Mouse (Mus musculus) ovary, postnatal 36 days (tissue): ENCODE measurements around the gene Olfr1122.
"Not testable (repeated sequence)": the region's sequence is repeated elsewhere in the genome, so short reads cannot be mapped to it uniquely, and the experiment has no call there.

Experiments used
- DNase-seq: peaks from one replicate; pipeline ENCODE4 v3.0.0; 2022; ENCODE audit warnings: low spot score, mixed read lengths

The Olfr1122 gene

DNA sequence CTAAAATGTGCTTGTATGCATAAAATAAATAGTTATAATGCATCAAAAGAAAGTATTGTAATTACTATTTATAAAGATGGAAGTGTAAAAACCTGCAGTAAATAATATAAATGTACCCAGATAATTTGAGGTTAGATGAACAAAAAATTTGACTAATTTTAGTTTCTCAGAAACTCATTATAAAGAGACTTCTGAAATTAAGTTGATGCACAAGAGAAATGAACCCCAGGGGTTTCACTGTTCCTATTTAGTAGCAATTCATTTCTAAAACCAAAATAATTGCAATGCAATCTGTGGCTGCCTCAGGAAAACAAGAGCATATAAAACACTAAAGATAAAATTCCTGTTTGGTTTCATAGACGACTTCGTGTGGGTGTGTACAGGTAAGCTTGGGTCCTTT is at the start of gene Olfr1122:
Gene Olfr1122, plus strand, starts transcription at position 301 of the 400 bp plus-strand sequence.
- DNase-seq, result no peak

DNA sequence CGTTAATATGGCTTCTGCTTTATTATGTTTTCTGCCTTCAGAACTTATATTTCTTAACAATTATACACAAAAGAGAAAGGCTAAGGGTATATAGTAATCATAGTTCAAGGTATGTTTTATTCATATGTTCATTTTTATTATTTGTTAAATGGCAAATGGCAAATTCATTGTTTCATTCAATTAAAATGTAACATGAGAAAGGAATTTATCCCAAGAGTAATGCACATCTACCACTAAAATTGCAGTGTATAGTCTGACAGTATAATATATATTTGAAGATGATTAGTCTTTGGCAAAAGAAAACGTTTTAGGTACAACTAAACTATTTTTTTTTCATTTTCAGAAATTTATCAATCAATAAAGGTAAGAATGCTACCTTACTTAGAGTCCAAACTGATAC is 31.1 kb upstream of the Olfr1122 start, which contains the start of gene Olfr1120:
Gene Olfr1120, plus strand, starts transcription at position 301 of the 400 bp plus-strand sequence.
- no peak for DNase-seq

DNA sequence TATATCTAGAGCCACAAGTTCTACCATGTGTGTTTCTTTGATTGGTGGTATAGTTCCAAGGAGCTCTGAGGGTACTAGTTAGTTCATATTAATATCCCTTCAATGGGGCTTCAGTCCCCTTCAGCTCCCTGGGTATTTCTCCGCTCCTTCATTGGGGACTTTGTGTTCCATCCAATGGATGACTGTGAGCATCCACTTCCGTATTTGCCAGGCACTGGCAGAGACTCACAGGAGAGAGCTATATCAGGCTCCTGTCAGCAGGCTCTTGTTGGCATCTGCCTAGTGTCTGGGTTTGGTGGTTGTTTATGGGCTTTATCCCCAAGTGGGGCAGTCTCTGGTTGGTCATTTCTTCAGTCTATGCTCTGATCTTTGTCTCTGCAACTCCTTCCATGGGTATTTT is 25.5 kb upstream of the Olfr1122 start:
- DNase-seq, result not testable (repeated sequence)

DNA sequence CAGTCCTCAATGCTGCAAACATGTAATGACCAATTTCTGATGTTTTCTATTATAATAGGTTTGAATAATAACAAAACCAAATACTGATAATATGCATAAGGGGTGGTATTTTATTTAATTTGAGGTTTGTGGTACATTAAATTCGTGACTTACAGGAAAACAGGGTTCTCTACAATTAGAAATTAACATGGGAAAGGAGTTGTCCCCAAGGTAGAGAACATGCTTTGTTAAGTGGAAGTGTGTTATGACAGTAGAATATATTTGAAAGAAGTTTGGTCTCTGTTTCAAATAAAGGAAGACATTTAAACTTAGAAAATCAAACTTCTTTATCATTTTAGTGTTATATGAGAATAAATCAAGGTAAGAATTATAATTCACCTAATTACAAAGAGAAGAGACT is 16.1 kb upstream of the Olfr1122 start, which contains the start of gene Olfr1121:
Gene Olfr1121, plus strand, starts transcription at position 301 of the 400 bp plus-strand sequence.
- DNase-seq, result no peak

DNA sequence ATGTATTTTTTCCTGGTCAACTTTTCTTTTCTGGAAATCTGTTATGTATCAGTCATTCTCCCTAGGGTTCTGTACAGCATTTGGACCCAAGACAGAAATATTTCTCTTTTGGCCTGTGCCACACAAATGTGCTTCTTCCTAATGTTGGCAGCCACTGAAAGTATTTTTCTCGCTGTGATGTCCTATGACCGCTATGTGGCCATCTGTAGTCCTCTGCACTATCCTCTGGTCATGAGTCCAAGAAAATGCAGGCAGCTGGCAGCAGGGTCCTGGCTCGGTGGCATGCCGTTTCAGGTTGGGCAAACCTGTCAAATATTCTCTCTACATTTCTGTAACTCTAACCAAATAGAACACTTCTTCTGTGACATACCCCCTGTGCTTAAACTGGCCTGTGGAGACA is 13.9 kb upstream of the Olfr1122 start:
- no peak for DNase-seq

DNA sequence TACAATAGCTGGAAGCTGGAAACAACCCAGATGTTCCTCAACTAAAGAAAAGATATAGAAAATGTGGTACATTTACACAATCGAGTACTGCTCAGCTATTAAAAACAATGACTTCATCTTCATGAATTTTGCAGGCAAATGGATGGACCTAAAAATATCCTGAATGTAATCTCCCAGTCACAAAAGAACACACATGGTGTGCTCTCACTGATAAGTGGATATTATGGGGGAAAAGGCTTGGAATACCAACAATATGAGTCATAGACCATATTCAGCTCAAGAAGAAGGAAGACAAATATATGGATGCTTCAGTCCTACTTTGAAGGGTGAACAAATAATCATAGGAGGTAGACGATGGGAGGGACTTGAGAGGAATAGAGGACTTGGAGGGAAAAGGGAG is 1.7 kb upstream of the Olfr1122 start:
- DNase-seq, result no peak

DNA sequence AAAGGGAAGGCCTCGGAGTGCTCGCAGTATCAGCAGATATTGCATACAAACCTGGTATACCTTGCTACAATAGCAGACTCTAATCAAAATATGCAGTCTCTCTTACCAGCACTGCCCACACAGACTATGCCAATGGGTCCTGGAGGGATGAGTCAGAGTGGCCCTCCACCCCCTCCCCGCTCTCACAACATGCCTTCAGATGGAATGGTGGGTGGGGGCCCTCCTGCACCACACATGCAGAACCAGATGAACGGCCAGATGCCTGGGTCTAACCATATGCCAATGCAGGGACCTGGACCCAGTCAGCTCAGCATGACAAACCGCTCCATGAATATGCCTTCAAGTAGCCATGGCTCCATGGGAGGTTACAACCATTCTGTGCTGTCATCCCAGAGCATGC is 8.0 kb downstream of the Olfr1122 start:
- not testable (repeated sequence) for DNase-seq

DNA sequence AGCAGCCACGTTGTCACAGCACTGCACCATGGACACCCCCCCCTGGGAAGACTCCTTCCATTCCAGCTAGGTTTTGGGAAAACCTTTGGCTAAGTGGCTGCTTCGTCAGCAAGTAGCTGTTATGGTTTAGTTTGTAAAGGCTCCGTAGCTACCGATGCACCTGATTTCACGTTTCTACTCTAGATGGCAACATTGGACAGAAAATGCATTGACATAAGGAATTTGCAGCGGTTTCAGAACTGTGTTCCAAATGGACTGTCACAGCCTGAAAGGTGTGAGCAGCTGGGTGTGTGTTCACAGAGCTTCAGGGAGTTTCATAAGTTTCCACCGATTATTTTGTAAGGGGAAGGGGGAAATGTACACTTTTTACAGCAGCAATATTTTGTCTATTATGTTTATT is 9.0 kb downstream of the Olfr1122 start:
- not testable (repeated sequence) for DNase-seq

DNA sequence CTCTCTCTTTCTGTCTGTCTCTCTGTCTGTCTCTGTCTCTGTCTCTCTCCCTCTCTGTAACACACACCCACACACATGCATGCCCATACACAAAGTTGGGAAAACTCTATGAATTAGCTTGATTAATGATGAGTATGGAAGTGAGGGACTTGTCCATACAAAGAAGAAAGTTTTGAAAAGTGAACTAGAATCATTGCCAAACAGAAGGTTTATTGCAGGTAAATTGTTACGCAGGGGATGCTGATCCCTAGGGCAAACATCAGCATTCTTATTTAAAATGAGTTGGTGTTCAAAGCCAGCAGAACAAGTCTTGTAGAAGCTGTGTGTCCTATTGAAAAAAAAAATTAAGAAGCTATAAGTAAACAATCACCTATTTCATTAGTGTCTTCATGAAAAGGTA is 30.7 kb downstream of the Olfr1122 start, which contains the start of gene Olfr1123:
Gene Olfr1123, plus strand, starts transcription at position 301 of the 400 bp plus-strand sequence.
- DNase-seq, result no peak

DNA sequence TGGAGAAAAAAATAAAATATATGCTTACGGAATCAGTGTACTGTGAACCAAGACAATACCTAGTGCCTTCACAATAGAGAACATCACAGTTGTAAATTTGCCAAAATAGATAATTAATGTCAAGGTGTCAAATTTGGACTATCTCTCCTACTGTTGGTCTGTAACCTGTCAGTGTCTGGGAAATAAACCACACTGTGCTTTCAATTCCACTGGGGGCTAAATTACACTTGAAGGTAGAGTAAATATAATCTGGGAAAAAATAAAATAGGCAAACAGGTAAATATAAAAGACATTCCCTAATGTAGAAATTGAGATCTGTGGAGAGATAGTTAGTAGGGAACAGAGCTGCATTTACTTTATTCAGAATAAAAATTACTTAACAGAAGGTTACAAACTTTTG is 44.3 kb downstream of the Olfr1122 start, which contains the start of gene Olfr1124:
Gene Olfr1124, plus strand, starts transcription at position 301 of the 400 bp plus-strand sequence.
- DNase-seq, result no peak

DNA sequence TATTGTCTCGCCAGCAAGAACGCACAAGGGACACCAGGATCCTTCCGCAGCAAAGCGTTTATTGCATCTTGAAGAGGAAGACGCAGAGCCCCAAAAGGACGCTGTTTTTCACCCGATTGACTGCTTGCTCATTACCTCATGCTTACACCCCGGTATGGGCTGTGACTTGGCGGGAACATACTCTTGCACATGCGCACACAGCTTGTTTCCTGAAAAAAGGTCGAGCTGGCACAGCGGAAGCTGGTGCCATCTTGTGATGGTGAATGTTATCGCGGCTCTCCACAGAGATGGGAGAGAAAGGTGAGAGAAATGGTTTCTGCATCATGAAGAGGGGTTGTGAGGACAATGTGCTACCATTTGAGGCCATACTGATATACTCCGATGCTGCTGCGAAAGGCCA is 52.1 kb downstream of the Olfr1122 start:
- DNase-seq, result no peak
